26 mouse cellular contexts compared by ENCODE assay signal in the genomic region with DNA sequence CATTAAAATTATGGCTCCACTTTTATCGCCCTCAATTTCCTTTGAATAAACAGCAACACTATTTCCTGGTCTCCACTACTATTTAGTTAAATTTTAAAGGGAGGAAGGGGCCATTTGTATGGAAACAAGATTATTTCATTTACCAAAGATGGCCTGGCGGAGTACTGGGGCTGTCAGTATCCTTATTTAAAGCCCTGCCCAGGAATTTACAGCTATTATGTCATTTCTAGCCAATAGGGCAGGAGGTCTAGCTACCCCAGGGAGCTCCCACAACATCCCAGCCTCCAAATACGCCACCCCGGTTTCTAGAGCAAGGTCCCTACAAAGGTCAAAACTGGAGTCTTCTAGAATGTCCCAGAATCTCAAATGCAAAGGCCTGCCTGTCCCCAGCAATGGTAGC. TPM values are rescaled to one million over a fixed set of nuclear protein-coding genes. Genes with fewer than 3 reads are reported as not detected.
"Had no signal": no experiment of that assay in that cellular context is flagged by ENCODE, and none has a peak within 500 bp of the region (broad histone marks: within the 10 kb centered on the region; RNA-seq: fewer than 3 reads in every experiment).

No protein-coding gene starts in this region.

- H3K4me3 ChIP-seq: heart, adult 2 months; heart, embryonic 13.5 days; heart, embryonic 15.5 days; hindbrain, embryonic 13.5 days; hindbrain, embryonic 15.5 days; limb, embryonic 13.5 days; limb, embryonic 15.5 days; liver, embryonic 12.5 days had no signal

- H3K9me3 ChIP-seq: heart, embryonic 13.5 days; heart, embryonic 15.5 days; hindbrain, embryonic 13.5 days; hindbrain, embryonic 15.5 days; limb, embryonic 13.5 days; limb, embryonic 15.5 days had no signal

- ATAC-seq: forebrain, postnatal 0 days; hindbrain, postnatal 0 days; liver, embryonic 12.5 days had no signal

- H3K27me3 ChIP-seq: hindbrain, embryonic 13.5 days; hindbrain, embryonic 15.5 days; limb, embryonic 13.5 days; limb, embryonic 15.5 days; liver, embryonic 12.5 days had no signal

- H3K36me3 ChIP-seq: heart, embryonic 15.5 days; hindbrain, embryonic 15.5 days had no signal

- H3K4me2 ChIP-seq: heart, embryonic 11.5 days; heart, embryonic 13.5 days; heart, embryonic 15.5 days; hindbrain, embryonic 13.5 days; hindbrain, embryonic 15.5 days; limb, embryonic 13.5 days; limb, embryonic 15.5 days; liver, embryonic 12.5 days had no signal

- DNase-seq: forebrain, postnatal 0 days; gastrocnemius, postnatal 14 days; gastrocnemius, postnatal 36 days; heart, adult 2 months; heart, postnatal 14 days; heart, postnatal 36 days; kidney, adult 11 months; kidney, adult 2 months; kidney, adult 9 months; kidney, postnatal 14 days; kidney, postnatal 36 days; layer of hippocampus, adult 9-11 months; layer of hippocampus, postnatal 36 days; left cerebral cortex, postnatal 4 days had no signal

- H3K9ac ChIP-seq: forebrain, postnatal 0 days; heart, embryonic 13.5 days; heart, embryonic 15.5 days; hindbrain, embryonic 13.5 days; hindbrain, embryonic 15.5 days; limb, embryonic 13.5 days; limb, embryonic 15.5 days; liver, embryonic 12.5 days; liver, embryonic 14.5 days had no signal

- H3K27ac ChIP-seq: heart, adult 2 months; heart, embryonic 13.5 days; heart, embryonic 15.5 days; hindbrain, embryonic 13.5 days; hindbrain, embryonic 15.5 days; hindbrain, postnatal 0 days; limb, embryonic 13.5 days; limb, embryonic 15.5 days; liver, embryonic 12.5 days; liver, embryonic 14.5 days had no signal

RNA-seq across cellular contexts. Expression of a gene that starts 8.5 kb away (rescaled TPM):
- total RNA-seq: forebrain, postnatal 0 days; hindbrain, postnatal 0 days; left cerebral cortex, postnatal 4 days had no signal

RNA-seq across cellular contexts. Expression of a gene that starts 9.4 kb away (rescaled TPM):
- total RNA-seq: hematopoietic stem cell, adult 5-6 weeks; liver, adult 2 months had no signal
